In genomic region chr17:31325451-31326219, GRCm38 (mm10) we compare ENCODE assay signal across 9 mouse cellular contexts. TPM values are rescaled to one million over a fixed set of nuclear protein-coding genes. Genes with fewer than 3 reads are reported as not detected.
DNase-seq lines count a peak whose midpoint lies in the region; ATAC-seq and TF ChIP-seq lines count a peak whose summit lies in the region.
"Had no signal": no experiment of that assay in that cellular context is flagged by ENCODE, and none has a peak within 500 bp of the region (broad histone marks: within the 10 kb centered on the region; RNA-seq: fewer than 3 reads in every experiment).

No protein-coding gene starts in this region.

- no peak overlapping the region for H3K27ac ChIP-seq in testis, adult 2 months (ENCODE audit: control insufficient read depth, insufficient read depth, low read depth, low read length)
- H3K27ac ChIP-seq in hindbrain, embryonic 15.5 days (replicated peaks), result 0 out of 2 replicates have a peak overlapping the region, but pooled peaks have one; percentile 30
- peak overlapping the region; percentile 49; the same call in 1 of the 2 replicates for H3K27ac ChIP-seq in midbrain, embryonic 13.5 days
- H3K27ac ChIP-seq: neural tube, embryonic 12.5 days had no signal

- H3K4me1 ChIP-seq in testis, adult 2 months (ENCODE audit: control insufficient read depth, insufficient read depth, low read length), result no peaks in the 10 kb centered on the region; the same call in 1 of the 2 replicates
- peaks cover 17% of the 10 kb centered on the region for H3K4me1 ChIP-seq in hindbrain, embryonic 15.5 days (replicated peaks)
- H3K4me1 ChIP-seq in midbrain, embryonic 13.5 days (replicated peaks), result peaks cover 15% of the 10 kb centered on the region

- H3K4me2 ChIP-seq in hindbrain, embryonic 15.5 days, result no peak overlapping the region
- H3K4me2 ChIP-seq in midbrain, embryonic 13.5 days (replicated peaks), result no peak overlapping the region
- H3K4me2 ChIP-seq: neural tube, embryonic 12.5 days had no signal

- H3K27me3 ChIP-seq in testis, adult 2 months (ENCODE audit: control insufficient read depth, insufficient read depth, low read length), result no peaks in the 10 kb centered on the region
- H3K27me3 ChIP-seq in hindbrain, embryonic 15.5 days, result no peaks in the 10 kb centered on the region
- peaks cover 5% of the 10 kb centered on the region; the same call in 1 of the 2 replicates for H3K27me3 ChIP-seq in midbrain, embryonic 13.5 days

- H3K4me3 ChIP-seq in testis, adult 2 months (ENCODE audit: control insufficient read depth, low read depth, low read length), result no peak overlapping the region
- no peak overlapping the region for H3K4me3 ChIP-seq in hindbrain, embryonic 15.5 days
- no peak overlapping the region for H3K4me3 ChIP-seq in midbrain, embryonic 13.5 days (replicated peaks)
- H3K4me3 ChIP-seq: neural tube, embryonic 12.5 days had no signal

- TF ChIP-seq CTCF in testis, adult 2 months (IDR thresholded peaks at IDR 0.05; ENCODE audit: control insufficient read depth, insufficient read depth, insufficient replicate concordance, low read depth, low read length), result peak; percentile 54; the same call in 1 of the 2 replicates

- no peaks in the 10 kb centered on the region for H3K9me3 ChIP-seq in hindbrain, embryonic 15.5 days
- no peaks in the 10 kb centered on the region for H3K9me3 ChIP-seq in midbrain, embryonic 13.5 days
- H3K9me3 ChIP-seq: neural tube, embryonic 12.5 days had no signal

- H3K36me3 ChIP-seq in testis, adult 2 months (ENCODE audit: control insufficient read depth, insufficient read depth, low read length), result no peaks in the 10 kb centered on the region
- no peaks in the 10 kb centered on the region for H3K36me3 ChIP-seq in hindbrain, embryonic 15.5 days
- H3K36me3 ChIP-seq in midbrain, embryonic 13.5 days, result peaks cover 15% of the 10 kb centered on the region

- DNase-seq in gastrocnemius, adult 18-20 months (ENCODE audit: low spot score), result peak; percentile 64
- DNase-seq in gastrocnemius, postnatal 36 days, result no peak
- DNase-seq in testis, postnatal 14 days (ENCODE audit: low spot score), result no peak
- peak; percentile 88 for DNase-seq in thymus, postnatal 4 days
- no peak for DNase-seq in cerebellum, adult 11-12 months

- no peak for TF ChIP-seq POLR2A in testis, adult 2 months (IDR thresholded peaks at IDR 0.05; ENCODE audit: control insufficient read depth, low read depth, low read length)

- H3K9ac ChIP-seq in hindbrain, embryonic 15.5 days, result no peak overlapping the region
- H3K9ac ChIP-seq in midbrain, embryonic 13.5 days (replicated peaks), result no peak overlapping the region
- H3K9ac ChIP-seq: neural tube, embryonic 12.5 days had no signal

- intact Hi-C loops in gastrocnemius, postnatal 36 days (cut with DNase I), result loop anchor here (5.0 kb wide), 1 partner anchor 337 kb away; no protein-coding TSS in a partner anchor

- no peak for ATAC-seq in hindbrain, embryonic 15.5 days (ENCODE audit: low FRiP score, low read depth)
- peak; percentile 46; the same call in 1 of the 2 replicates for ATAC-seq in midbrain, embryonic 13.5 days

- WGBS in hindbrain, embryonic 15.5 days, result 74% methylated on average over 13 of the region's 13 CpGs
- 75% methylated on average over 13 of the region's 13 CpGs for WGBS in midbrain, embryonic 13.5 days

RNA-seq across cellular contexts. Expression of gene Slc37a1, which starts 39.0 kb away (rescaled TPM):
- 1 to 10 TPM; 3.7 to 5.9 TPM for total RNA-seq in gastrocnemius, adult 18-20 months (2021)
- 1 to 10 TPM; 3.3 to 3.6 TPM for total RNA-seq in gastrocnemius, postnatal 36 days (2021)
- 7.2 and 7.7 TPM in 2 replicates for polyA plus RNA-seq in testis, adult 2 months (2012; rRNA removed)
- polyA plus RNA-seq in hindbrain, embryonic 15.5 days (2015; fragmentation: Nextera tagmentation; extraction: Ambion mirVana), result 9.4 and 13.4 TPM in 2 replicates
- 11.4 and 17.4 TPM in 2 replicates for polyA plus RNA-seq in midbrain, embryonic 13.5 days (2015; fragmentation: Nextera tagmentation; extraction: Ambion mirVana)

RNA-seq across cellular contexts. Expression of gene Rsph1, which starts 48.5 kb away (rescaled TPM):
- 10 to 100 TPM in 1 of 2 experiments, 1 to 10 TPM in 1; 2.4 to 11.6 TPM for total RNA-seq in gastrocnemius, adult 18-20 months (2021)
- total RNA-seq in gastrocnemius, postnatal 36 days (2021), result 1 to 10 TPM; 7.7 to 8.6 TPM
- 550 and 601 TPM in 2 replicates for polyA plus RNA-seq in testis, adult 2 months (2012; rRNA removed)
- 5.9 and 7.5 TPM in 2 replicates for polyA plus RNA-seq in hindbrain, embryonic 15.5 days (2015; fragmentation: Nextera tagmentation; extraction: Ambion mirVana)
- polyA plus RNA-seq in midbrain, embryonic 13.5 days (2015; fragmentation: Nextera tagmentation; extraction: Ambion mirVana), result 2.4 and 2.7 TPM in 2 replicates

Comparison
In these comparisons a context has a peak if more than half of its experiments do, and no peak if none do; other contexts are left out.
1. DNase-seq: peak in gastrocnemius, adult 18-20 months (single experiment) and thymus, postnatal 4 days (single experiment); none in gastrocnemius, postnatal 36 days (0 of 2), testis, postnatal 14 days (single experiment) and cerebellum, adult 11-12 months (single experiment).
2. RNA of gene Rsph1, which starts 48.5 kb away (polyA plus RNA-seq): 550 to 601 TPM in testis, adult 2 months; 5.9 to 7.5 TPM in hindbrain, embryonic 15.5 days and 2.4 to 2.7 TPM in midbrain, embryonic 13.5 days; every median in the first group is over 10 times any median in the second.